In the genomic region with DNA sequence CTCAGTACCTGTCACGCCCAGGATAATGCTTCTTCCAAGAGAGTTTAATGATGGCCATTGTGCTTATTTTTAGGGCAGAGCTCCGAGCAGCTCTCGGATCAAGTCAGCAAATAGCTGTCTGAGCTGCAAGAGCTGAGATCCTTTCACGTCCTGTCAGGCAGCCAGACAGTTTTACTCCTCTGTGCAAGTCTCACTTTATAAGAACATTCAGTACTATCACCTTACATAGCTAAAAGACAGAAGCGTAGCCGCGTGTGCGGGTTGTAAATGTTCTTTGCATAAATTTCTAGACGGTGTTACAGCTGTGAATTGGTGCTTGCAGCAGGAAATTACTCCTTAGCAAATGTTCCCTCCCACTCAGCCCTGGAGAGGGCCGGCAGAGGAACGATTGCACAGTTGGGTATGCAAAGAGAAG, we compare ENCODE assay signal across 9 mouse cellular contexts. TPM values are rescaled to one million over a fixed set of nuclear protein-coding genes. Genes with fewer than 3 reads are reported as not detected.
DNase-seq lines count a peak whose midpoint lies in the region; ATAC-seq lines count a peak whose summit lies in the region.
"Had no signal": no experiment of that assay in that cellular context is flagged by ENCODE, and none has a peak within 500 bp of the region (broad histone marks: within the 10 kb centered on the region; RNA-seq: fewer than 3 reads in every experiment).

No protein-coding gene starts in this region.

- intact Hi-C loops in left cerebral cortex, postnatal 14 days (cut with DNase I): loop anchor here (10.0 kb wide), 1 partner anchor 428 kb away; a partner anchor contains a TSS
- intact Hi-C loops in gastrocnemius, postnatal 14 days (cut with DNase I; ENCODE audit: low total_unique reads): no loop called here

- H3K4me3 ChIP-seq in kidney, embryonic 14.5 days (ENCODE audit: low read length): no peak overlapping the region

- DNase-seq in kidney, adult 11 months: no peak
- DNase-seq in urinary bladder, postnatal 14 days (ENCODE audit: low spot score): peak; percentile 43
- DNase-seq in urinary bladder, postnatal 36 days (ENCODE audit: low spot score in 2 of 2): no peak
- DNase-seq in left cerebral cortex, postnatal 14 days (ENCODE audit: low spot score in 2 of 2): peak; percentile 57 to 87
- no peak for DNase-seq in thymus, adult 18-20 months
- no peak for DNase-seq in gastrocnemius, postnatal 14 days
- DNase-seq: liver, postnatal 0 days had no signal

- H3K27me3 ChIP-seq in kidney, embryonic 14.5 days (ENCODE audit: control insufficient read depth, insufficient read depth, low read length): no peaks in the 10 kb centered on the region; the same call in 1 of the 2 replicates

- no peak overlapping the region for H3K27ac ChIP-seq in kidney, embryonic 14.5 days (ENCODE audit: low read depth, low read length)

- 12% methylated on average over 11 of the region's 11 CpGs for WGBS in kidney, embryonic 14.5 days

- peaks cover 13% of the 10 kb centered on the region; the same call in 1 of the 2 replicates for H3K4me1 ChIP-seq in kidney, embryonic 14.5 days (ENCODE audit: control insufficient read depth, insufficient read depth, low read length)

- H3K4me2 ChIP-seq in kidney, embryonic 14.5 days (replicated peaks; ENCODE audit: low read depth, low read length): no peak overlapping the region

- H3K36me3 ChIP-seq in kidney, embryonic 14.5 days (ENCODE audit: control insufficient read depth, insufficient read depth, low read length): peaks cover 7% of the 10 kb centered on the region

- ATAC-seq in kidney, embryonic 14.5 days (ENCODE audit: low FRiP score, low TSS enrichment): peak; percentile 40; the same call in 1 of the 2 replicates
- ATAC-seq: inflammation-experienced regulatory T-cells, adult 6 months; liver, postnatal 0 days had no signal

- H3K9me3 ChIP-seq in kidney, embryonic 14.5 days (ENCODE audit: control insufficient read depth, low read length): no peaks in the 10 kb centered on the region

- no peak overlapping the region for H3K9ac ChIP-seq in kidney, embryonic 14.5 days (ENCODE audit: low read depth, low read length)
- H3K9ac ChIP-seq: liver, postnatal 0 days had no signal

RNA-seq across cellular contexts. Expression of a gene that starts 59.3 kb away (rescaled TPM):
- 54.1 and 65.7 TPM in 2 replicates for polyA plus RNA-seq in kidney, embryonic 14.5 days (2014; fragmentation: Nextera tagmentation; extraction: Ambion mirVana)
- 10 to 100 TPM; 14.7 to 20.9 TPM for total RNA-seq in left cerebral cortex, postnatal 14 days (2021)
- total RNA-seq in gastrocnemius, postnatal 14 days (2021): 10 to 100 TPM in 1 of 2 experiments, 1 to 10 TPM in 1; 8.4 to 15.3 TPM

Comparison
In these comparisons a context has a peak if more than half of its experiments do, and no peak if none do; other contexts are left out.
1. DNase-seq: peak in urinary bladder, postnatal 14 days (single experiment) and left cerebral cortex, postnatal 14 days (2 of 2); none in kidney, adult 11 months (single experiment), urinary bladder, postnatal 36 days (0 of 2), thymus, adult 18-20 months (0 of 2) and gastrocnemius, postnatal 14 days (single experiment).